Mouse (Mus musculus) urinary bladder, postnatal 25 days (tissue): Measurements from ENCODE around the gene Cstb.

Source experiments
- DNase-seq: peaks from one replicate; pipeline ENCODE4 v3.0.0; 2022; ENCODE audit warnings: low spot score

Cstb gene

DNA sequence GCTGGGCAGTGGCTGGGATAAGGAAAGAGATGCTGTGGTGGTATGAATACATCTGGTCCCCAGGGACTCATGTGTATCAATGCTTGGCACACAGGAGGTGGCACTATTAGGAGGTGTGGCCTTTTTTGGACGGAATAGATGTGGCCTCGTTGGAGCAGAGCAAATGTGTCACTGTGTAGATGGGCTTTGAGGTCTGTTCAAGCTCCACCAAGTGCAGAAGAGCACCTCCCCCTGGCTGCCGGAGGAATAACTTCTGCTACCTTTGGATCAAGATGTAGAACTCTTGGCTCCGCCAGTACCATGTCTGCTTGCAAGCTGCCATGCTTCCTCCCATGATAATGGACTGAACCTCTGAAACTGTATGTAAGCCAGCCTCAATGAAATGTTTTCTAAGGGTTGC lies 36.3 kb downstream of the Cstb start:
- DNase-seq = no peak

DNA sequence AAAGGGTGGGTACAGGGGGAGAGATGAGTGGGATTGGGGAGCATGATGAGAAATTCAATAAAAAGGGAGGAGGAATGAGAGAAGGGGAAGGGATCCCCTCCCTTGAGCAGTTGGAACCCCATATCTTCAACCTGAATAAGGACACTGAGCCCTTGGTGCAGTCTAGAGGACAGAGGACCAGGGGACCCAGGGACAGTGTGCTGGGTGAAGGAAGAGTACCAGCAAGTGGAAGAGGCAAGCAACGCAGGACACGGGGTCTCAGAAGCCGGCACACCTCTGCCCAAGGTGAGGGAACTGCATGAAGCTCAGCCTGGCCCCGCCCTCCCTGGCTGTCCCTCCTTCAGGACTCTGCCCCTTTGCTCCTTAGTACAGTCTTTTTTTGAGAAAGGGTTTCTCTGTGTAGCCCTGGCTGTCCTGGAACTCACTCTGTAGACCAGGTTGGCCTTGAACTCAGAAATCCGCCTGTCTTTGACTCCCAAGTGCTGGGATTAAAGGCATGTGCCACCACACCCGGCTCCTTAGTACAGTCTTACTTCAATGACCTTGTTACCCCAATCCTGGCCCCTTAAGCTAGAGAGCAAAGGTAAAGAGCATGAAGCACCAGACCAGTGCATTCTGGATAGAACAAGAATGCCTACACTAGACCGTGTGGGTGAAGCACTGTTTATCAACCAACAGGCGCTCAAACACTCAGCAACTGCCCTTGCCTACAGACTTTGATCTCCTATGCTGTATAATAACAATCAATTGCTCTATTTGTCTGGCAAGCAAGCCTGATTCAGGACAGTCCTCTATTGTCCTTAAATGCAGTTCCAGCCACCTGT lies 37.7 kb downstream of the Cstb start:
- DNase-seq = no peak

DNA sequence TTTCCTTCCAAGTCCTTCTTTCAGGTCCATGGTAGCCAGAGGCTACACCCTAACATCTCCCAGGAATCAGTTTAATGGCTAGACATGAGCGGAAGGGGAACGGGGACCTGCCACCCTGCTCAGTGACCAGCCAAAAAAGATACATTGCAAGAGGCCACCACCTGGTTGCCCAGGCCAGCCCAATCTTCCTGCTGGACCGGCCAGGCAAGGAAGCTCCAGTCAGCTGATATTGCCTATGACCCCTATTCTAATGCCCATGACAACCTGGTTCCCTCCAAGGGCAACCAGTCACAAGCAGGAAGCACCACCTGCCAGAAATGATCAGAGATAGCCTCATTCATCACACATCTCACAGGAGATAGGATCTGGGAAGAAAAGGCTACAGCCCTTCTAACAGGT lies 38.3 kb downstream of the Cstb start:
- DNase-seq = no peak

DNA sequence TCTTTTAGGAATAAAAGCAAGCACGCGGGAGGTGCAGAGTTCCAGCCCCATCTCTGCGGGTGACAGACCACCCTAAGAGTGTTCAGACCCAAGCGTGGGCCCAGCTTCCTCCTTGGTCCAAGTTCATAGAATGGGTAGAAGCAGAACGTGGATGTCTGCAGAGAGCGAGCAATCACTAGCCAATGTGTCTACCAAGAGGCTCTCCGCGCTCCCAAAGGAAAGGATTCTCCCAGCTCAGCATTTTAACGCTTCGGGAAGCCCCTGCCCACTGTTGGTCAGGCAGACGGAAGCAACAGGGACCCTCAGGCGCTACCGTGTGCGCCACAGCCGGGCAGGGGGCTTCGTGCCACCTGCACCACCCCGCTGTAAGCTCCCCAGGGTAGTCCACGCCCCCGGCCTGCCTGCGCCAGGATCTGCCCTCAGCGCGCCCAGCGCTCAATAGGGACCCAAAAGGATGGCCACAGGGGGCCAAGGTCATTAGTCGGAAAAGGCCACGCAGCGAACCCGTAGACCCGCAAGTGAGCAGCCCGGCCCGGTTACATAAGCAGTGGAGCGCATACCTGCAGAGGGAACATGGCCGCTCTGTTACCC lies 38.8 kb downstream of the Cstb start:
- peak; percentile 38 for DNase-seq

DNA sequence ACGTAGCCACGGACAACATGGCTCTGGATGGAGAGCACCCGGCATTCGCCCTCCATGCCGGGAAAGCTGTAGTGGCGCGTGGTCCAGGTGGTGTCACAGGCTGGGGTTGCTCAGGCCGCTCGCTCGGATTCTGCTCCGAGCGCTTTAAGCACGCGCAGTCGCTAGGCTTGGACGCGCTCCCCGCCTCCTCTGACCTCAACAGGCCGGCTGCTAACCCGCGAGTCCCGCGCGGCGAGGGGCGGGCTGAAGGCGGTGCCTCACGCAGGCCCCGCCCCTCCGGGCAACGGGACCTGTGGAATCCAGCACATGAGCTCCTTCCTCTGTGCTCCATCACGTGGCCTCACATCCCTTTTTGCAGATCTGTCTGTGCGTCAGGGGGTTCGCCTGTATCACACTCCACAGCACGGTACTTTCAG lies 39.3 kb downstream of the Cstb start, which contains the start of gene Pdxk:
Pdxk (minus strand) TSS at position 184 of the 416 bp plus-strand sequence.
- DNase-seq = peak; percentile 92

DNA sequence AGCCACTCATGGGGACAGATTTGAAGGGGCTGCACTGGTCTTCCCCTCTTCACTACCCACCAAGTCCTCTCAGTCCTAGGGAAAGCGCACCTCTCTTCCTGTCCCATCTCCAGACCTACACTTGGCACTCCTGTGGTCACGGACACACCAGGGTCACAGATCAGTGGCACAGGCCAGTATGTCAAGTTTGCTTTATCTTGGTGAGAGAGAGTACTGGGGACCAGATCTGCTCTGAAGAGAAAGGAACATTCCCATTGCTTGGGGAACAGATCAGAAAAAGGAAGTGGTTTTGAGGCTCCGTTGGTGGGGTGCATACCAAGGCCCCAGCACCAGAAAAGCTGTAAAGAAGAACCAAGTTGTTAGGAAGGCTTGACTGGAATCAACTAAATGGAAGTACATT lies 40.0 kb downstream of the Cstb start:
- DNase-seq = no peak

DNA sequence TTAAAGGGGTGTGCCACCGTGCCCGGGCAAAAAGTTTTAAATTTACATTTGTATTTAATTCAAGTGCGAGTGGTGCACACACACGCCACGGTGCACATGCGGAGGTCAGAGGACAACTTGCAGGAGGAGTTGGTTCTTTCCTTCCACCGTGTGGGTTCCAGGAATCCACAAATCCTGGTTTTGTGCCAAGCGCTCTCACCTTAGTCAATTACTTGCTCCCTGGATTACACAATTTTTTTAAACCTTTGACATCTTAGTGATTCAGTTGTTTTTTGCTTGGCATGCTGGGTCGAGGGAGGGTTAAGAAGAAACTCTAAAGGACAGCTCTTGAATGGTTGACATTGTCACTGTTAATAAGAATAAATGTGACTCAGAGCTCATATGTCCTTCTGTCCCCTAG lies 41.2 kb downstream of the Cstb start:
- DNase-seq = no peak

DNA sequence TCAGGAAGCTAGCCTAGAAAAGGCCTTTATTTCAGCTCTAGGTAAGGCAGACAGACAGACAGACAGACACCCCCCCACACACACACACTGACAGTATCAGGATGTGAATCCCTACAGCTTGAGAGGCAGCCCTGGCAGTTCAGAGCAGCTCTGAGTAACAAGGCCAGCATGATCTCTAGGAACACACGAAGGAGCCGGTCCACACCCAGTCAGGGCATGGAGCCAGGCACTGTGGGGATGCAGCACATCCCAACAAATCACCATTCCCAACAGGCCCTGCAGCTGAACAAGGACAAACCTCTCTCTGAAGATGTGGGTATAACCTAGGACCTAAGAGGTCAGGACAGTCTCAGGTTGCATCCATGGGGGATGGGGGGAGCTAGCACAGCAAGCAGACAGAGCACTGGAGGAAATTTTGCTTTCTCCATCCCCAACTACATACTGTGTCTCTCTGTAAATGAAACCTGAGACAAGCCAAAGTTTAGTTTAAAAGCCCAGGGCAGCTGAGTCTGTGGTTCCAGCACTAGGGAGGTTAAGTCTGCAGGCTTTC lies 42.4 kb downstream of the Cstb start:
- DNase-seq = no peak

DNA sequence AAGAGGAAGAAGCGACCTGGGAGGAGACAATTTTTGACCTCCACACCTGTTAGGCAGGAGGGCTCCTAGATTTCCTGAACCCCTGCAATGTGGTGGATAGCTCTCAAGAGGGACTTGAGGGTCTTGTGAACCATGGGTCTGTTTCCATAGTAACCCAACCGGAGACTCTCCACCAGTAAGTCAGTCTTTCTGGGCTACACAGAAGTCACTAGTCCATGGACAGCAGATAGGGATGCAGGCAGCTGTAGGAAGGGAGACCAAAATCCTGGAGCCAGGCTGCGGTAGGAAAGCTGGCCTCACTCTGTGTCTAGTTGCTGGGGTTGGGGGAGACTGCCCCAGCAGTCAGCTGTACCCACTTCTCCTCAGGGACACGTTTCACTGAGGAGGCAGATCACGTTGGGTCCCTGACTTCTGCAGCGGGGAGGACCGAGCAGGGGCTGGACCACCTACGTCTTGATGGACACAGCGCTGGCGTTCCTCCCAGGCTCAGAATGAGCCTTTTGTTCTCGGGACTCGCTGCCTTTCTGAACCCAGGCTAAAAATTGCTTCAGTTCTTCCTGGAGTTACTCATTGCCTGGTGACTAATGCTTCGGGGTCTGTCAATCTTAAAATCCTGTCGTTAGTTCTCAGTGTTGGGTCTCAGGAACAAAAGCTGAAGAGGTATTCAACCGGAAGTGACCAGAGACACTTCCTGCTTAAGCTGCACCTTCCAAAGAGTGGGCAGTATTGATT lies 45.3 kb downstream of the Cstb start:
- no peak for DNase-seq

DNA sequence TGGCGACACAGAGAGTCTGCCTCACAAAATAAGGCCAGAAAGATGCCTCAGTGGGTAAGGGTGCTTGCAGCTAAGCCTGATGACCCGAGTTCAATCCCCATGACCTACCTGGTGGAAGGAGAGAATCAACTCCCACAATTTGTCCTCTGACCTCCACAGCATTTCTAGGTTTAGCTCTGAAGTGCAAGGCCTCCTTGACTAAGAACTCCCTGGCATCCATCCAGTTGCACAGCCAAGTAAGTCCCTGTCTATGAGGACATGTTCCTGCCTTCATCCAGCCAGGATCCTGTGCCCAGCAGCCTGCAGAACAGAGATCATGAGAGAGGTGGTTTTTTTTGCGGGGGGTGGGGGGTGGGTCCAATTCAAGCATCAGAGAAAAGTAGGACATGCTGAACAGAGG lies 46.6 kb downstream of the Cstb start:
- no peak for DNase-seq

DNA sequence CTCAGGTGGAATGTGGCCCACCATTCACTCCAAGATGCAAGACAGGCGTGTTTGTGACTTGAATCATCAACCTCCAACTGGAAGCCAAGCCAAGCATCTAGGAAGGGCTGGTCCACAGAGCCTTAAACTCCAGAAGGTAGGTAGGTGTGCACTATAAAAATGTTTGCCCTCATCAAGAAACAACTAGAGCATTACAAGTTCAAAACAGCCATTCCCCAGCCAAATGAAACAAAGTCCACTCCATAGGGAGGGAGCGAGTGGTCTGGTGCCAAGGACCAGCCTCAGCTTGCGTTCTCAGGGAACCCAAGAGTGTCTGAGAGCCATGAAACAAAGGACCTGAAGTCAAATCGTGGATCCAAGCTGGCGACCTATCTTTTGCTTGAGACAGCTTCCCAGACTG lies 48.0 kb downstream of the Cstb start:
- DNase-seq = no peak

DNA sequence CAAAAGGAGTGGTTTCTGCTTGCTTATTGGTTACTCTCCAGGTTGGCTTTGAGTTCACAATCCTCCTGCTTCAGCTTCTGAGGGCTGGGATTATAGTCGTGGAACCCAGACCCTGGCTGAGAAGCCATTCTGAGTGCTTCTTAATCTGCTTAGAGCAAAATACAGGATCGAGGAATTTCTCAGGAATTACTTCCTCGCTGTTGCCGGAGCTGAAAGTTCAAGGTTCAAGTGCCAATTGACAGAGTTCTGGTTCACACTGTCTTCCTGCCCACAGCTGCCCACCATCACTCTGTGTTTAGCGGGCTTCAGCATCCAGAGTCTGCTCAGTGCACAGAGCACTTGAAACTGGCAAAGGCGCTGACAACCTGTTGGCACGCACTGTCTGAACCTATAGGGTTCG lies 49.3 kb downstream of the Cstb start:
- no peak for DNase-seq

DNA sequence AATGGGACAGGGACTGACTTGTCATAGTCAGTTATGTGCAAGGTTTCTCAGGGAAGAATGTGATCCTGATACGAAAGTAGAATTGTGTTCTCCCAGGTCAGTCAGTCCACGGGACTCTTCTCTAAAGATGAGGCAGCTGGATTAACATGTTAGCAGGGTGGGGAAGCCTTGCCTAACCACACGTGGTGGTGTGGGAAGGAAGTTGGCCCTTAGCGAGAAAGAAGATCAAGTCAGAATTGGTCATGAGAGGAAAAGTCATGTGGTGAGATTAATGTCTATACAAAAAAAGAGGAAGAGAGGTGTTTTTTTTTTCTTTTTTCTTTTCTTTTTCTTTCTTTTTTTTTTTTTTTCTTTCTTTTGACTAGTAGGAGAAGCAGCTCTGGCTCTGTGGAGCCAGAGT lies 51.4 kb downstream of the Cstb start:
- no peak for DNase-seq
